20 mouse cellular contexts compared by ENCODE assay signal in genomic region chr17:78368481-78368880, GRCm38 (mm10). TPM values are rescaled to one million over a fixed set of nuclear protein-coding genes. Genes with fewer than 3 reads are reported as not detected.
DNase-seq lines count a peak whose midpoint lies in the region; ATAC-seq and TF ChIP-seq lines count a peak whose summit lies in the region.
"Had no signal": no experiment of that assay in that cellular context is flagged by ENCODE, and none has a peak within 500 bp of the region (broad histone marks: within the 10 kb centered on the region; RNA-seq: fewer than 3 reads in every experiment).

No protein-coding gene starts in this region.

- H3K27me3 ChIP-seq in liver, embryonic 16.5 days (ENCODE audit: control insufficient read depth, insufficient read depth, low read depth, low read length) = no peaks in the 10 kb centered on the region
- no peaks in the 10 kb centered on the region for H3K27me3 ChIP-seq in liver, postnatal 0 days (ENCODE audit: insufficient read depth, low read length)
- H3K27me3 ChIP-seq in forebrain, embryonic 16.5 days (replicated peaks; ENCODE audit: control insufficient read depth, insufficient read depth, low read length) = no peaks in the 10 kb centered on the region
- no peaks in the 10 kb centered on the region for H3K27me3 ChIP-seq in midbrain, postnatal 0 days (ENCODE audit: insufficient read depth, low read length)
- H3K27me3 ChIP-seq: heart, embryonic 12.5 days; limb, embryonic 12.5 days; liver, embryonic 12.5 days; neural tube, embryonic 13.5 days had no signal

- 0 out of 2 replicates have a peak, but pooled peaks have one; percentile 14 for ATAC-seq in liver, embryonic 16.5 days (ENCODE audit: low read depth)
- ATAC-seq in liver, postnatal 0 days = no peak
- peak; percentile 77 for ATAC-seq in forebrain, embryonic 16.5 days
- ATAC-seq in midbrain, postnatal 0 days (ENCODE audit: low FRiP score) = peak; percentile 54; the same call in 1 of the 2 replicates
- ATAC-seq in megakaryocyte-erythroid progenitor cell, adult 5-6 weeks (replicated peaks; ENCODE audit: low FRiP score, low TSS enrichment, poor library complexity, severe bottlenecking) = no peak
- ATAC-seq: liver, embryonic 12.5 days had no signal

- no peak for TF ChIP-seq CTCF in liver, postnatal 0 days (IDR thresholded peaks at IDR 0.05; ENCODE audit: low read depth)
- TF ChIP-seq CTCF in midbrain, postnatal 0 days (IDR thresholded peaks at IDR 0.05) = no peak

- no peak for TF ChIP-seq EP300 in liver, postnatal 0 days (IDR thresholded peaks at IDR 0.05; ENCODE audit: low read depth)

- no peaks in the 10 kb centered on the region for H3K36me3 ChIP-seq in liver, embryonic 16.5 days (ENCODE audit: control insufficient read depth, insufficient read depth)
- H3K36me3 ChIP-seq in liver, postnatal 0 days (replicated peaks; ENCODE audit: insufficient read depth, low read length) = no peaks in the 10 kb centered on the region; the same call in none of the 2 replicates
- peaks cover 7% of the 10 kb centered on the region for H3K36me3 ChIP-seq in forebrain, embryonic 16.5 days (ENCODE audit: control insufficient read depth, insufficient read depth)
- H3K36me3 ChIP-seq in midbrain, postnatal 0 days (ENCODE audit: insufficient read depth, low read length) = peaks cover 17% of the 10 kb centered on the region

- intact Hi-C loops in heart, postnatal 14 days (cut with DNase I) = loop anchor here (5.0 kb wide), 2 partner anchors 84 to 121 kb away; no protein-coding TSS in a partner anchor

- no peaks in the 10 kb centered on the region for H3K4me1 ChIP-seq in liver, embryonic 16.5 days (ENCODE audit: control insufficient read depth, low read depth, low read length)
- H3K4me1 ChIP-seq in liver, postnatal 0 days (ENCODE audit: insufficient read depth) = 0 out of 2 replicates have a peak, but pooled peaks cover 2% of the 10 kb centered on the region
- H3K4me1 ChIP-seq in forebrain, embryonic 16.5 days (replicated peaks; ENCODE audit: control insufficient read depth, insufficient read depth, low read length) = no peaks in the 10 kb centered on the region
- H3K4me1 ChIP-seq in midbrain, postnatal 0 days (ENCODE audit: insufficient read depth, low read length) = no peaks in the 10 kb centered on the region
- H3K4me1 ChIP-seq: heart, embryonic 12.5 days; limb, embryonic 12.5 days; liver, embryonic 12.5 days; neural tube, embryonic 13.5 days had no signal

- H3K27ac ChIP-seq in liver, embryonic 16.5 days (ENCODE audit: low read length) = no peak overlapping the region
- H3K27ac ChIP-seq in liver, postnatal 0 days (ENCODE audit: low read depth) = no peak overlapping the region
- H3K27ac ChIP-seq in forebrain, embryonic 16.5 days (ENCODE audit: low read length) = no peak overlapping the region
- H3K27ac ChIP-seq in midbrain, postnatal 0 days (ENCODE audit: low read depth, low read length) = no peak overlapping the region
- H3K27ac ChIP-seq: limb, embryonic 12.5 days; liver, embryonic 12.5 days; neural tube, embryonic 13.5 days had no signal

- 78% methylated on average over 8 of the region's 8 CpGs for WGBS in liver, embryonic 16.5 days (ENCODE audit: insufficient replicate concordance)
- WGBS in liver, postnatal 0 days (ENCODE audit: insufficient replicate concordance) = 87% methylated on average over 8 of the region's 8 CpGs
- WGBS in forebrain, embryonic 16.5 days = 52% methylated on average over 8 of the region's 8 CpGs
- WGBS in midbrain, postnatal 0 days = 47% methylated on average over 8 of the region's 8 CpGs

- DNase-seq in heart, adult 11 months = peak; percentile 87
- DNase-seq in heart, postnatal 14 days = no peak
- DNase-seq in liver, postnatal 0 days = no peak
- no peak for DNase-seq in midbrain, postnatal 0 days (ENCODE audit: low spot score)
- DNase-seq: adrenal gland, postnatal 25 days; B cell, adult 2 months; cerebellum, adult 11-12 months; cerebellum, postnatal 14 days; kidney, adult 2 months; kidney, postnatal 36 days; right cerebral cortex, adult 18-20 months; thymus, adult 18-20 months; thymus, postnatal 4 days had no signal

- no peak overlapping the region for H3K4me2 ChIP-seq in liver, embryonic 16.5 days (ENCODE audit: low read depth, low read length)
- H3K4me2 ChIP-seq in liver, postnatal 0 days (ENCODE audit: low read depth, low read length) = no peak overlapping the region
- no peak overlapping the region for H3K4me2 ChIP-seq in forebrain, embryonic 16.5 days (ENCODE audit: low read length)
- no peak overlapping the region for H3K4me2 ChIP-seq in midbrain, postnatal 0 days (ENCODE audit: low read depth, low read length, poor library complexity, severe bottlenecking)
- H3K4me2 ChIP-seq: heart, embryonic 12.5 days; limb, embryonic 12.5 days; liver, embryonic 12.5 days; neural tube, embryonic 13.5 days had no signal

- H3K4me3 ChIP-seq in liver, embryonic 16.5 days (ENCODE audit: low read depth, low read length) = no peak overlapping the region
- no peak overlapping the region for H3K4me3 ChIP-seq in liver, postnatal 0 days (ENCODE audit: low read depth, low read length)
- no peak overlapping the region for H3K4me3 ChIP-seq in forebrain, embryonic 16.5 days (replicated peaks; ENCODE audit: low read length)
- H3K4me3 ChIP-seq in midbrain, postnatal 0 days (ENCODE audit: low read depth, low read length) = no peak overlapping the region
- H3K4me3 ChIP-seq: heart, embryonic 12.5 days; limb, embryonic 12.5 days; liver, embryonic 12.5 days; neural tube, embryonic 13.5 days had no signal

- no peak overlapping the region for H3K9ac ChIP-seq in liver, embryonic 16.5 days (ENCODE audit: low read depth, low read length)
- H3K9ac ChIP-seq in liver, postnatal 0 days (replicated peaks) = no peak overlapping the region
- no peak overlapping the region for H3K9ac ChIP-seq in forebrain, embryonic 16.5 days (replicated peaks; ENCODE audit: low read depth, low read length)
- H3K9ac ChIP-seq in midbrain, postnatal 0 days (replicated peaks; ENCODE audit: low read length, poor library complexity, severe bottlenecking) = no peak overlapping the region
- H3K9ac ChIP-seq: heart, embryonic 12.5 days; limb, embryonic 12.5 days; liver, embryonic 12.5 days; neural tube, embryonic 13.5 days had no signal

- no peaks in the 10 kb centered on the region for H3K9me3 ChIP-seq in liver, embryonic 16.5 days (replicated peaks; ENCODE audit: control insufficient read depth, low read length)
- H3K9me3 ChIP-seq in liver, postnatal 0 days (ENCODE audit: low read length) = no peaks in the 10 kb centered on the region
- H3K9me3 ChIP-seq in forebrain, embryonic 16.5 days (ENCODE audit: control insufficient read depth, low read length) = no peaks in the 10 kb centered on the region
- no peaks in the 10 kb centered on the region for H3K9me3 ChIP-seq in midbrain, postnatal 0 days (ENCODE audit: low read length)
- H3K9me3 ChIP-seq: heart, embryonic 12.5 days; limb, embryonic 12.5 days; liver, embryonic 12.5 days; neural tube, embryonic 13.5 days had no signal

RNA-seq across cellular contexts. Expression of gene Fez2, which starts 49.5 kb away (rescaled TPM):
- 10 to 100 TPM; 76.4 to 83.3 TPM for total RNA-seq in heart, postnatal 14 days (2021)
- 17.8 and 18.5 TPM in 2 replicates for polyA plus RNA-seq in liver, embryonic 16.5 days (2015; fragmentation: Nextera tagmentation; extraction: Ambion mirVana)
- 17.3 and 20.3 TPM in 2 replicates for polyA plus RNA-seq in liver, postnatal 0 days (2015; fragmentation: Nextera tagmentation; extraction: Ambion mirVana)
- 40.2 and 46.7 TPM in 2 replicates for polyA plus RNA-seq in forebrain, embryonic 16.5 days (2015; fragmentation: Nextera tagmentation; extraction: Ambion mirVana)
- 46.2 and 51.6 TPM in 2 replicates for total RNA-seq in midbrain, postnatal 0 days (2014; rRNA removed)
- 60.4 and 66.5 TPM in 2 replicates for polyA plus RNA-seq in midbrain, postnatal 0 days (2015; fragmentation: Nextera tagmentation; extraction: Ambion mirVana)
- 7.3 and 8.8 TPM in 2 replicates for total RNA-seq in megakaryocyte-erythroid progenitor cell, adult 5-6 weeks (2014; fragmentation: Nextera tagmentation)
- 14.7 and 17.6 TPM in 2 replicates for total RNA-seq in megakaryocyte-erythroid progenitor cell, adult 5-6 weeks (2017)

Comparison
In these comparisons a context has a peak if more than half of its experiments do, and no peak if none do; other contexts are left out.
1. ATAC-seq: peak in liver, embryonic 16.5 days (single experiment), forebrain, embryonic 16.5 days (single experiment) and midbrain, postnatal 0 days (single experiment); none in liver, postnatal 0 days (single experiment) and megakaryocyte-erythroid progenitor cell, adult 5-6 weeks (single experiment).